Mouse (Mus musculus) olfactory bulb, adult 2 months (tissue): ENCODE measurements at regions not wholly inside any gene's neighbourhood (a gene's known extent, or its start where the extent isn't known, plus 50 kb on each side); places are given as distances from the start of the nearest gene placed in this dataset.

ENCODE experiments used
- CTCF ChIP-seq: fragments of 200-500 bp; IDR thresholded peaks from 2 replicates; pipeline ENCODE4 v1.5.1; 2012; ENCODE audit warnings: low read depth, mild to moderate bottlenecking, low read length, moderate library complexity; ENCODE audit not compliant: insufficient read depth
- POLR2A ChIP-seq: fragments of 200-500 bp; IDR thresholded peaks from 2 replicates; pipeline ENCODE4 v1.6.1; 2012; ENCODE audit warnings: mild to moderate bottlenecking, low read depth, low read length, moderate library complexity; ENCODE audit not compliant: insufficient read depth

GRCm38 (mm10) chr16:76896305-76896704 is 117.2 kb upstream of the Usp25 start:
- TF ChIP-seq CTCF = no peak
- no peak for TF ChIP-seq POLR2A
